Mouse (Mus musculus): ENCODE measurements around the gene Zc3h13. TPM values are rescaled to one million over a fixed set of nuclear protein-coding genes. Genes with fewer than 3 reads are reported as not detected.

The Zc3h13 gene
- 10 to 100 TPM; 24.9 to 27.7 TPM for total RNA-seq (2021)

DNA sequence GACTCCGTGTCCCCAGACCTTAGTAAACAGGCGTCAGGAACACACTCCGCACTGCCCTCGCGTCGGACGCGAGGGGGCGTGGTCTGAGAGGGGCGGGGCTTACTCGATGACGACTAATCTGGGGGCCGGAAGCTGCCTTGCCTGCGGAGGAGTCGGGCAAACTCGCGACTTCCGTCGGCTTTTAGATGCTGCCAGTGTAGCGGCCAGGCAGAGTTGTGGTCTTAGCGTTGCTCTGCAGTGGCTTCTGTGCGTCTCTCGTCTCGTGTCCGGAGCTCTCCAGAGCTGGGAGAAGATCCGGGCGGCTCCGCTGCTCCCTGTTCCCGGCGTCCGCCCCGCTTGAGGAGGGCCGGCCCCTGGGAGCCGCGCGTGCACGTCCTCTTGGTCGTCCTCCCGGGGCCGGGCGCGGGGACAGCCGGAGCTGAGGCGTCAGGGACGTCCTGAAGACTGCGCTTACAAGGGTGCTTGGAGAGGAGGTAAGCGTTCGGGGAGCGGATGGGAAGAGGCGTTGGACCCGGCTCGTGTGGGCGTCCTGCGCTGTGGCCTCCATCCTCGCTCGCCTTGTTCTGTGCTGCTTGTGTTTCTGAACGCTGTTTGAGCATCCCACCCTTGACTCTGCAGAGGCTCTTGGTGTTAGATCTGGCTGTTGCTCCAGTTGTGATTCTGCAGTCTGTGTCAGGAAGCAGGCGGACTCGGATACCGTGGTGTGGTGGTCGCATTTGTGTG is at the start of gene Zc3h13:
Zc3h13 (plus strand) TSS at position 181 of the 723 bp plus-strand sequence.
- intact Hi-C loops (cut with DNase I): loop anchor here (10.0 kb wide), 1 partner anchor 470 kb away; the partner anchor contains the start of gene Cog3

DNA sequence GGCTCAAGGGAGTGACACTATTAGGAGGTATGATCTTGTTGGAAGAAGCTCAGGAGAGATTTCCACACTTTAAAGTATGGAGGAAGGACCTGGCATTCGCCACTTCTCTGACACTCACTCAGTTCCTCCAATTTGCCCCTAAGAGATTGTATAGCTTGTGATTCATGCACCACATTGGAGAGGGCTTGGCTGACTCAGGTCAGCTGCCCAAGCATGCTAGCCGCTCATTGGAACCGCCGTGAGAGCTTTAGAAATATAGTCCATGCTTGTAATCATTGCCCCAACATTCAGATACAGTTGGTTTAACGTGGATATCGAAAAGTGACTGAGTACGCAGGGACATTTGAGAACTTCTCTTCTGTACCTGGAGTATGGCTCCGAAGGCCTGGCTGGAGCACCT is 48.6 kb upstream of the Zc3h13 start:
- intact Hi-C loops (cut with DNase I): no loop called here
- no peak for DNase-seq

More for the DNA sequence above, at the start of gene Zc3h13:
- DNase-seq: peak; percentile 99

DNA sequence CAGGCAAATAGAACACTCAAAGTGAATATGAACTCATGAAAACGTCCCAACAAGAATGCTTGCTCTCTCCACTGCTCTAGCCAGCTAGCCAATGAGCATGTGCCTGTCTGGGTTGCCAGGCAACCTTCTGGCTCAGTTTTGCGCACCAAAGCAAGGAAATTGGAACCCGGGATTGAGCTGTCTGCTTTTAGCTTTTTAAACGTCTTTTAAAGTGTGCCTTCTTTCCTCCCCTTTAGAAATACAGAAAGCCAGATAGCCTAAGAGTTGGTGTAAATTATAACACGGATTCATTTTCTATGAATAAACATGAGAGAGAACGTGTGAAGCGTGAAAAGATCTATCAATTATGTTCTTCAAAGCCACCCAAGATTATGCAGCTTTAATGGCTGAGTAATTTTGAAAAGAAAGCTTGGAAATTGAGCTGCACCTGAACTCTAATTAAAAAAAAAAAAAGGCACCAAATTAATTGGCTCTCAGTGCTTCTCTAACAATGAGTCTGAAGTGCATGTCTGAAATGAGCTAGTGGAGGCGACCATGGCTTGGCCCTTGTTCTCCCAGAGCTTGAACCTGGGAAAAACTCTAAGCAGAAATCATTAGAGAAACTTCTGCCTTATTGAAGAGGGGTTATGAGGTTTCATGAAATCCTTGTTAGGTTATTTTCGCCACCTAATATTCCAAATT is 48.1 kb upstream of the Zc3h13 start:
- intact Hi-C loops (cut with DNase I): no loop called here
- no peak for DNase-seq

DNA sequence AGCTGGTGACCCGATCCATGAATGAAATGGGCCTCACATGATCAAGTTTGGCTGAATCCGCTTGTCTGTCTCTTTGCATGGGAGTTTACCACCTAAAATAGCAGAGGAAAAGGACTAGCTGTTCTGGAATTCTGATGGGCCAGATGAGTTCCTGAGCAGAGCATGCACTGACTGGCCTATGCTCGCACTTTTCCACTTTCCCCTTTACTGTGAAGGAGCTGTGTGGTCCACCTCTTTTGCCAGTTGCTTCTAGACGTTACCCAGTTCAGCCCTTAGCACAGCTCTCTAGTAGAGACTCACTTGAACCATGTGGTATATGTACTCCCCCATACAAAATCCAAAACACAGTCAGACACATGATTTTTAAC is 47.6 kb upstream of the Zc3h13 start:
- intact Hi-C loops (cut with DNase I): no loop called here
- DNase-seq: no peak

DNA sequence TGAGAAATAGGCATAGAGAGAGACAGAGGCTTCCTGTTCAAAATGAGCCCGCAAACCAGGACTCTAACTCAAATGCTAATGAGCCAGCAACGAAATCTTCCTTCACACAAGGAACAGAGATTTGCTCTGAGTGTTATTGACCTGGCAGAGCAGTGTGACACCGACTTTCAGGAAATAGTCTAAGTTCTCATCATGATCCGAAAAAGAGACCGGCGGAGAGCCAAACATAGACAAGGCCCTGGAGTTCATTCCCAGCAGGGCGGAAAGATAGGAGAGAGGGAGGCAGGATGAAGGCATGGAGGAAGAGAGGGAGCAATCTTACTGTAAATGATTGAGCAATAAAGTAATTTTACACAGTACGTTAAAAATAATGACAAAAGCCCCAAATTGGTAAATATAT is 47.1 kb upstream of the Zc3h13 start:
- DNase-seq: no peak
- intact Hi-C loops (cut with DNase I): no loop called here

DNA sequence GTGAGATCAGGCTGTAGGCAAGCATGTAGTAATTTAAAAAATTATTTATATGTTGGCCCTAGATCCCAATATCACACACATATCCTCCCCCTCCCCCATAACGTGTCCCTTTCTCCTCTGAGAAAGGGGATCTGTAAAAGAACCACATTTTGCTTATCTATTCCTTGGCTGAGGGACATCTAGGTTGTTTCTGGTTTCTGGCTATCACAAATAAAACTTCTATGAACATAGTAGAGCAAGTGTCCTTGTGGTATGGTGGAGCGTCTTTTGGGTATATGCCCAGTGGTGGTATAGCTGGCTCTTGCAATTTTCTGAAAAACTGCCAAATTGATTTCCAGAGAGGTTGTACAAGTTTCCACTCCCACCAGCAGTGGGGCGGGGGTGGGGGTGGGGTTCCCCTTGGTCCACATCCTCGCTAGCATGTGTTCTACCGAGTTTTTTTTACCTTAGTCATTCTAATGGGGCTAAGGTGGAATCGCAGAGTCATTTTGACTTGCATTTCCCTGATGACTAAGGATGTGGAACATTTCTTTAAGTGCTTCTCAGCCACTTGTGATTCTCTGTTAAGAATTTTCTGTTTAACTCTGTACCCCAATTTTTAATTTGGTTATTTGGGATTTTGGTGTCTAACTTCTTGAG is 46.0 kb upstream of the Zc3h13 start:
- DNase-seq: no peak
- intact Hi-C loops (cut with DNase I): no loop called here

DNA sequence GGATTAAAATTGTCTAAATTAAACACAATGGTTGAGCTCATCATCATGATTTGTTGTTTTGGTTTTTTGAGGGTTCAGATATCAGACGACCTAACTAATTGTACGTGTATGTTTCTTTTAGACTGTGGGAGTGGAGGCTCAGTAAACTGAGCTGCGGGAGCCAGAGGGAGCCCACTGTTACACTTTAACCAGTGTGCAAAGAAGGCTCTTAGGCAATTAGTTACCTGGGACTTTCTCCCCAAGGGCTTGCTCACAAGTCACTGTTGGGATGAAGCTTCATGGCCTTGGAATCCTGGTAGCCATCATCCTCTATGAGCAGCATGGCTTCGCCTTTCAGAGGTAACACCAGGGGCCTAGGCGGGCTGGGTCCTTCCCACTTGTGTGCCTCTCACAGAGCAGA is 42.1 kb upstream of the Zc3h13 start, which contains the start of gene Cpb2:
Cpb2 (plus strand) TSS at position 201 of the 400 bp plus-strand sequence.
- intact Hi-C loops (cut with DNase I): no loop called here
- DNase-seq: no peak

DNA sequence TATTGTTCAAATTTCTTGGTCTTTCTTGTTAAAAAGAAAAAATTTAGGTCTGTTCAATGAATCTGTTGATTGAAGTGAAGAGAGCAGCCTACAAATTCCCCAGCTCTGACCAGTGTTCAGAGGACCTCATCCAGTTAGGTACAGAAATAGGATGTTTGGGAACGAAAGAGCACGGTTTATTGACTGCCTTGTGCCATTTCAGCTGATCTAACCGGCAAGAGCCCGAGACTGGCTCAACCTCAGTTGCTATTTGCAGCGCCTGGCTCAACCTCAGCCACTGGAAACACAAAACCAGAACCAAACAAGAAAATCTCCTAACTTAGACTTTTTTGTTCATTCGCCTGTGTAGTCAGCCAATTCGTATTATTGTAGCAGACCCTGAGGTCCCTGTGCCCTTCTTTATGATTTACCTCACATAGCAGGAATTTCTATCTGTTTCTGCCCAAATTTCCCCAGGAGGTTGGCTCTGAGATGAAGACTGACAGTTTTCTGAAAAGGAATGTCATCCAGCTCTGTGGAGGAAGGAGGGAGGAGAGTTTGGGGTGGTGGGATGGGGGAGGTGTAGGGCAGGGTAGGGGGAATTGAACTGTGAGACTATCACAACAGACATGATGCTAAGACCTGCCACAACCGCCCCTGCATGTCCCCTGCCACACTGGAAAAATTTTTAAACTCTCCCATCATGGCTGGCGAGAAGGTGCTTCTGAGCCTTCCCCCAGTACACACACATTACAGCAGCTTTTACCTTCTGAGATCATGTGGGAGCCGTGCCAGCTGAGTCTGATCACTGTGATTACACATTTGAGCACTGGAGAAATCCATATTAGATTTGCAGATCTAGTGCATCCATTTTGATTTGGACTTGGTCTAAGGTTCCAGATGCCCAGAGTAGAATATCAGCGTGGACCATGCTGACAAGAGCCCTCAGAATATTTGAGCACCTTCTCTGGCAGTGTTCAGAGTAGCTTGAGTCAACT is 37.9 kb upstream of the Zc3h13 start:
- intact Hi-C loops (cut with DNase I): no loop called here
- DNase-seq: no peak

DNA sequence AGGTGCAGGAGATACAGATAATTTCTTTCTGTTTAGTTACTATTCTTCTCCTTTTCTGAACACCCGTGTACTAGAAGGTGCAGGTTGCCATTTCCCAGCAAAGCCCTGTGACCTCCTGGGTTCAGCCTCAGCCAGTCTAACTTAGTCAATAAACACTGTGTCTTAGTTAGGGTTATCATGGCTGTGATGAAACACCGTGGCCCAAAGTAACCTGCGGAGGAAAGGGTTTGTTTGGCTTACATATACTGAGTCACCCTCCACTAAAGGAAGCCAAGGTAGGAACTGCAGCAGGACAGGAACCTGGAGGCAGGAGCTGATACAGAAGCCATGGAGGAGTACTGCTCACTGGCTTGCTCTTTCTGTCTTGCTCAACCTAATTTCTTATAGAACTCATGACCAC is 33.7 kb upstream of the Zc3h13 start:
- no peak for DNase-seq
- intact Hi-C loops (cut with DNase I): loop anchor here (10.0 kb wide), 1 partner anchor 394 kb away; the partner anchor contains the start of gene Erich6b

DNA sequence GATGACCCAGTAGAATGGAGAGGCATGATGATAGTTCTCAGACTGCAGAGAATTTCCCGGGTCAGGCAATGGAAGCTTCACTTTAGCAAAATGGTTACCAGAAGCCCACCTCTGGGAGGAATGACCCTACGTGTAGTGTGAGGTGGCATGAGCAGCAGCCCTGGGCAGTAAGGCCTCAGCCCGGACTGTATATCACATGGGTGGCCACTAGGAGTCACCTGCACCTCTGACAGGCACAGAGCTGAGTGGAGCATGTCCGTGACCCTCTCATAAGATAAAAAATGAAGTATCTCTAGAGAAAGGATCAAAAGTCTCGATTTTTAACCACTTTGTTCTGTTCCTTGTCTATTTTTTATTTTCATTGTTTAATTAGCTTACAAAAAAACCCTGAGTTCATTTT is 27.7 kb upstream of the Zc3h13 start:
- intact Hi-C loops (cut with DNase I): loop anchor here (10.0 kb wide), 1 partner anchor 388 kb away; the partner anchor contains the start of gene Erich6b
- no peak for DNase-seq

DNA sequence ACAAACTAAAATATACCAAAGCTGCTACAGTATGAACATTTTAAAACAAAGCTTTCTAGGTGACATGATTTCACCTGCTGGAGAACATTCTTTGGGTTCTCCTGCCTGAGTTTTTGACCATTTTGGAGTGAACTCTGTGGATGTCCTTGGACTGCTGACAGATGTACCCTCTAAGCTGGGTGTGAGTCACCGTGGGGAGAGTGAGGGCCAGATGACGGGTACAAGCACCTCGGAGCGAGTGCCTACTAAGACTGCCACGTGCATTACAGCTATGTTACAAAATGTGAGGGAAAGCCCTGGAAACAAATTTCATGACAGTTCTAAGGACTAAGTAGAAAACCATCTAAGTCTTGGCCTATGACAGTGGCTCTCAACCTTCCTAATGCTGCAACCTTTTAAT is 14.6 kb upstream of the Zc3h13 start:
- intact Hi-C loops (cut with DNase I): no loop called here
- no peak for DNase-seq

DNA sequence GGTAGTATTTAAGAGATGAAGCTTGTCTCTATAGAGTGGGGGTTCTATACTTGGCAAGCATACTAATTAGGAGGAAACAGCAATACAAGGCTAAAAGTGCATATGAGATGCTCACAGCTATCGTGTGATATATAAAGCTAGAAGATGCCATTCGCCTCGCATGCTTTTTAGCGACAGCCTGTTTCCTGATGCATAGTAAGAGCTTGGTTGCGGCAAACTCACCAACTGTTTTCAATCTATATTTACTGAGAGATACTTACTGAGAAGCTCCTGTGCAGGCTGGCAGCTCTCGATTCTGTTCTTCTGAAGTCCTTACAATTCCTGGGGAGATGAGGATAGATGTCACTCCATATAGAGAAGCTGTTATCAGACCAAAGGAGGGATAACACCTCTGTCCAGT is 4.5 kb upstream of the Zc3h13 start:
- intact Hi-C loops (cut with DNase I): loop anchor here (10.0 kb wide), 1 partner anchor 475 kb away; the partner anchor contains the start of gene Cog3
- DNase-seq: no peak

DNA sequence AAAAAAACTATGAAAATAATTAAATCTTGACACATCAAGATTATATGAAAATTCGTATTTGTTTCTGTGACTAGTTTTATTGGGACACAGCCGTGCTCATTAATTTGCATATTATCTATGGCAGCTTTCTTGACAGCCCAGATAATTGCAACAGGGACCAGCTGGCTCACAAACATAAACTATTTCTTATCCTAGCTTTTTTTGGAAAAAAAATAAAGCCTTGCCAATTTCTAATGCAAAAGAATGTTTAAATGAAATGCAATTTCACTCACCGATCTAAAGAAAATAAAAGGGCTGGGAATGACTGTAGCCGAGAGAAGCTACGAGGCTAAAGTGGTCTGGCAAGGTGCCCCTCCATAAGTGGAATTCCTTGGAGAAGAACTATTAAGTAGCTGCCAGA is 3.8 kb upstream of the Zc3h13 start:
- no peak for DNase-seq
- intact Hi-C loops (cut with DNase I): loop anchor here (10.0 kb wide), 1 partner anchor 474 kb away; the partner anchor contains the start of gene Cog3

DNA sequence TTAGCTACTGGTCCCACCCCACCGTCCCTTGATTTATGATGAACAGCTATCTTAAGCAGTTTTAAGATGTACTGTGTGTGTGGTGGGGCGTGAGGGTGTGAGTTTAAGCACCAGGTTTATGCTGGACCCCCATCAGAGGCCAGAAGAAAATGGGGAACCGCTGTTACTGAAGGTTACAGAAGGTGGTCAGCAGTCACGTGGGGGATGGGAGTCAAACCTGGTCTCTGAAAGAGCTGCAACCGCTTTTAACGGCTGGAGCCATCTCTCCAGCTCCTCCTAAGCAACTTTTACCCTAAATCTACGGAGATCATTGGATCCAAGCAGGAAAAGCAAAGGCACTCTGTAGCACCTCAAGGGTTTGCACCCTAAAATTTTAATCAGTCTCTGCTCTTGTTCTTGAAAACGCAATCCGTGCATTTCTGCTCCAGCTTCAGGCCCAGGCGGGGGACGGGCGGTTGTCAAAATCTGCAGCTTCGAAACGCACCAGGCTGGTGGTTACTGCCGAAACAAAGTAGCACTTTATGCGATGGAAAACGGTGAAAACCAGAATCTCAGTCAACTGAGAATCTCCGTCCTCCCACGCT is 472 bp upstream of the Zc3h13 start:
- intact Hi-C loops (cut with DNase I): loop anchor here (10.0 kb wide), 1 partner anchor 471 kb away; the partner anchor contains the start of gene Cog3
- DNase-seq: no peak

DNA sequence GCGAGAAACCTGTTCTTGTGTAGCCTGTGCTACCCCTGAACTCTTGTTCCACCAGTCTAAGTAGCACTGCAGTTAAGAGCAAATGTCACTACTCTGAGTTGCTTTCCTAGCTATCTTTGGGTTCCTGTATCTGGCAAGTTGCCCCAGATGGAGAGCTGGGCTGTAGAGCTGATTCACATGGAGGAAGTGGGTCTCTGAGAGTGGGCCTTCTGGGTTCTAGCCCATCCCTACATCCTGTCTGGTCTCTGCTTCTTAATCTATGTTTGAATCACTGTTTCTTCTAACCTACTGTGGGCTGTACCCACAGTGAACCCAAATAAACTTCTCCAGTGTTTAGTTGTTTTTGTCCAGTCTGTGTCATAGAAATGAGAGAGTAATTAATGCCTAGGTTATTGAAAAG is 16.9 kb downstream of the Zc3h13 start:
- intact Hi-C loops (cut with DNase I): no loop called here
- no peak for DNase-seq

DNA sequence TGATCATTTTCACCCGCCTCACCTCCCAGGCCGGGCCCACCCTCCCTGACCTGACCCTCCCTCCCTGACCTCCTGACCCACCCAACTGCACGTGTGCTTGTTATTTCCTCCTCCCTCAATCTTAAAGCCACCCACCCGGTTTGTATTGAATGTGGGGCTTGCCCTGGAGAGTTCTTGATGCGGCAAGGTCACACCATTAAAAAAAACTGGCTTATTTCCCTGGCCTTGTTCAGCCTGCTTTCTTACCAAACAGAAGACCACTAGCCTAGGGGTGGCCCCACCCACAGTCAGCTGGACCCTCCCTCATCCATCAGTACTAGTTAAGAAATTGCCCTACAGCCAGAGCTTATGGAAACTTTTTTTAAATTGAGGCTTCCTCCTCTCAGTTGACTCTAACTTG is 19.6 kb downstream of the Zc3h13 start:
- DNase-seq: no peak
- intact Hi-C loops (cut with DNase I): no loop called here

DNA sequence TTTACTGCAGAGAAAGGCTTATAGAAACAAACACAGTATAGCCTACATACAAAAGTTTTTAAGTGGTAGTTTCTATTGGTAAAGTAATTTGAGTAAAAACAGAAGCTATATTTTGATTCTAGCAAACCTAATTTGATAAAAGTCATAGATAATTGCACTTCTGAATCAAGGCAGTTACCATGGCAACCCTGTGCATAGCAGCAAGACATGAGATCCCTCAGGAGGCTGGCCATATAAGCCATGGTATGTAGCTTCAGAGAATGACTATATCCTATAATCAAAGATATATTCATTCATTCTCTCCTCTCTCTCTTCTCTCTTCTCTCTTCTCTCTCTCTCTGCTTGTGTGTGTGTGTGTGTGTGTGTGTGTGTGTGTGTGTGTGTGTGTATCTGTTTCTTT is 23.7 kb downstream of the Zc3h13 start:
- DNase-seq: no peak
- intact Hi-C loops (cut with DNase I): no loop called here

DNA sequence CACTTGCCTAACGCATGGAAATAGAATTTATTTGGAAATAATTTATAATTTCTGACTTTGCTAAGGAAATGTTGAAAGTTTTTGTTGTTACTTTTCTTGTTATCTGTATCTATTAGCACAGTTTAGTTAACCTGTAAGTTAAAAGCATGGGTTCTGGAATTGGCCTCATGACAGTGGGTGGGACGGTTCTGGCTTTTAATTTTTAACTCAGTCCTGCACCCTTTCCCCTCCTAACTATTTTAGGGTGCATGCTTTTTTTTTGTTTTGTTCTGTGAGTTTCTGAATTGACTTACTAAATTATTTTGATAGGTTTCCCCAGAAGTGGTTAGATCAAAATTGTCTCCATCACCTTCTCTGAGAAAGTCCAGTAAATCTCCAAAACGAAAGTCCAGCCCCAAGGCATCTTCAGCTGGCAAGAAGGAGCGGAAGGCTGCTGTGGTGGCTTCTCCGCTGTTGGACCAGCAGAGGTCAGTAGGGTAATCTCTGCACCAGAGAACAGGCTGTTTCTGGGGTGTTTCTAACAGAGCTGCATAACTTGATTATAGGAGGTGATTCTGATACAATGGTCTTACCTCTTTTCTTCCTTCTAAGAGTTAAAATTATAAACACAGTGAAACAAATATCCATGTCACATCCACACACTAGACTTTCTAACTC is 25.3 kb downstream of the Zc3h13 start:
- intact Hi-C loops (cut with DNase I): no loop called here
- no peak for DNase-seq

DNA sequence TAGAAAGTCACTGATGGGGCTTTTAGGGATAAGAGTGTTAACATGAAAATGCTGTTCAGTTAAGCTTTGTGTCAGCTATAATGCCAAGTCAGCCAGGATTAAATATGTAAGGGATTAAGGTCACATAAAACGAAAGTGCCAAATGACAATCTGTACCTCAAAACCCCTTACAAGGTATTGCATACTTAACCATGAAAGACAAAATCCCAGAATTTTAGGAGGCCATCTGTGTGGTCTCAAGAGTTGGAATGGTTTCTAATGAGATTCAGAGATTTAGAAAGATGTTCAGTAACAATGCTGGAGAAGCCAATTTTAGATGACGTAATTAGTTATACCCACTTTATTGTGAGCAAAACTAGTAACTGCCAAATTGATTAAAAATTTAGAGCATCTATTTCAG is 30.3 kb downstream of the Zc3h13 start:
- intact Hi-C loops (cut with DNase I): no loop called here
- DNase-seq: no peak

Measured in heart, postnatal 36 days (tissue).